ENCODE assay signal across 27 mouse cellular contexts in genomic region chr14:33836341-33836740, GRCm38 (mm10).
DNase-seq lines count a peak whose midpoint lies in the region; ATAC-seq and TF ChIP-seq lines count a peak whose summit lies in the region.
"Had no signal": no experiment of that assay in that cellular context is flagged by ENCODE, and none has a peak within 500 bp of the region (broad histone marks: within the 10 kb centered on the region; RNA-seq: fewer than 3 reads in every experiment).

No protein-coding gene starts in this region.

- no peak overlapping the region for H3K27ac ChIP-seq in limb, embryonic 15.5 days
- H3K27ac ChIP-seq in limb, embryonic 10.5 days = no peak overlapping the region
- H3K27ac ChIP-seq in lung, embryonic 16.5 days (ENCODE audit: low read length) = no peak overlapping the region
- H3K27ac ChIP-seq: embryonic facial prominence, embryonic 15.5 days; heart, embryonic 15.5 days; hindbrain, embryonic 10.5 days; hindbrain, embryonic 13.5 days had no signal

- peak; percentile 53; the same call in 1 of the 2 replicates for ATAC-seq in limb, embryonic 15.5 days (ENCODE audit: insufficient number of reproducible peaks, low FRiP score, low TSS enrichment, low read depth)
- ATAC-seq in lung, embryonic 16.5 days (ENCODE audit: low read depth) = peak; percentile 54
- ATAC-seq in G1E (ENCODE audit: extremely low read depth, insufficient number of reproducible peaks, low FRiP score, poor library complexity, severe bottlenecking) = no peak
- ATAC-seq: forebrain, embryonic 14.5 days; forebrain, postnatal 0 days; hindbrain, embryonic 16.5 days had no signal

- WGBS in limb, embryonic 15.5 days = 73% methylated on average over 11 of the region's 11 CpGs
- 92% methylated on average over 11 of the region's 11 CpGs for WGBS in limb, embryonic 10.5 days
- 40% methylated on average over 11 of the region's 11 CpGs for WGBS in lung, embryonic 16.5 days
- 61% methylated on average over 11 of the region's 11 CpGs for WGBS in lung, adult 2 months

- no peak overlapping the region for H3K9ac ChIP-seq in limb, embryonic 15.5 days
- no peak overlapping the region for H3K9ac ChIP-seq in lung, embryonic 16.5 days (ENCODE audit: low read length)
- H3K9ac ChIP-seq: embryonic facial prominence, embryonic 15.5 days; forebrain, postnatal 0 days; heart, embryonic 12.5 days; heart, embryonic 15.5 days; hindbrain, embryonic 13.5 days had no signal

- no peak for TF ChIP-seq CTCF in lung, adult 2 months (IDR thresholded peaks at IDR 0.05; ENCODE audit: insufficient read depth, low read length)
- no peak for TF ChIP-seq CTCF in G1E (IDR thresholded peaks at IDR 0.05; ENCODE audit: low read depth, low read length)

- TF ChIP-seq POLR2A in lung, adult 2 months (IDR thresholded peaks at IDR 0.05; ENCODE audit: borderline replicate concordance, extremely low read depth, low read depth, low read length) = no peak

- H3K9me3 ChIP-seq in limb, embryonic 15.5 days = no peaks in the 10 kb centered on the region
- no peaks in the 10 kb centered on the region for H3K9me3 ChIP-seq in limb, embryonic 10.5 days (replicated peaks)
- no peaks in the 10 kb centered on the region for H3K9me3 ChIP-seq in lung, embryonic 16.5 days (ENCODE audit: control insufficient read depth, low read length)
- H3K9me3 ChIP-seq in G1E (replicated peaks) = peaks cover 53% of the 10 kb centered on the region
- H3K9me3 ChIP-seq: embryonic facial prominence, embryonic 15.5 days; heart, embryonic 12.5 days; heart, embryonic 15.5 days; hindbrain, embryonic 10.5 days; hindbrain, embryonic 13.5 days had no signal

- H3K4me2 ChIP-seq in limb, embryonic 15.5 days = no peak overlapping the region
- no peak overlapping the region for H3K4me2 ChIP-seq in lung, embryonic 16.5 days (ENCODE audit: low read depth, low read length)
- H3K4me2 ChIP-seq: embryonic facial prominence, embryonic 15.5 days; heart, embryonic 12.5 days; heart, embryonic 15.5 days; hindbrain, embryonic 13.5 days had no signal

- H3K36me3 ChIP-seq in limb, embryonic 15.5 days = no peaks in the 10 kb centered on the region
- no peaks in the 10 kb centered on the region for H3K36me3 ChIP-seq in limb, embryonic 10.5 days
- H3K36me3 ChIP-seq in lung, embryonic 16.5 days (ENCODE audit: control insufficient read depth, insufficient read depth, low read length) = no peaks in the 10 kb centered on the region
- no peaks in the 10 kb centered on the region for H3K36me3 ChIP-seq in G1E (replicated peaks)
- H3K36me3 ChIP-seq: embryonic facial prominence, embryonic 15.5 days; heart, embryonic 12.5 days; heart, embryonic 15.5 days; hindbrain, embryonic 10.5 days; hindbrain, embryonic 13.5 days had no signal

- H3K4me3 ChIP-seq in limb, embryonic 15.5 days = no peak overlapping the region
- H3K4me3 ChIP-seq in limb, embryonic 10.5 days = no peak overlapping the region
- H3K4me3 ChIP-seq in lung, embryonic 16.5 days (ENCODE audit: low read length) = no peak overlapping the region
- H3K4me3 ChIP-seq in lung, adult 2 months (replicated peaks; ENCODE audit: extremely low read depth, low read depth, low read length) = no peak overlapping the region
- H3K4me3 ChIP-seq in G1E (ENCODE audit: low read depth, low read length) = peak overlapping the region; percentile 14; the same call in 1 of the 2 replicates
- H3K4me3 ChIP-seq: embryonic facial prominence, embryonic 15.5 days; heart, embryonic 12.5 days; heart, embryonic 15.5 days; hindbrain, embryonic 10.5 days; hindbrain, embryonic 13.5 days had no signal

- H3K4me1 ChIP-seq in limb, embryonic 15.5 days = peaks cover 14% of the 10 kb centered on the region
- no peaks in the 10 kb centered on the region for H3K4me1 ChIP-seq in limb, embryonic 10.5 days
- peaks cover 7% of the 10 kb centered on the region for H3K4me1 ChIP-seq in lung, embryonic 16.5 days (replicated peaks; ENCODE audit: control insufficient read depth, insufficient read depth, low read length)
- no peaks in the 10 kb centered on the region for H3K4me1 ChIP-seq in lung, adult 2 months (ENCODE audit: control insufficient read depth, insufficient read depth, low read length)
- H3K4me1 ChIP-seq in G1E (ENCODE audit: insufficient read depth, low read depth, low read length) = no peaks in the 10 kb centered on the region
- H3K4me1 ChIP-seq: hindbrain, embryonic 10.5 days had no signal

- peak; percentile 58 to 64 for DNase-seq in cerebellum, postnatal 14 days
- DNase-seq in cerebellum, adult 8-10 months = no peak
- no peak for DNase-seq in limb, embryonic 10.5 days (ENCODE audit: low spot score)
- no peak for DNase-seq in lung, adult 2 months
- no peak for DNase-seq in G1E (ENCODE audit: low spot score)
- DNase-seq: adrenal gland, adult 2 months; adrenal gland, postnatal 14 days; B cell, adult 2 months; cerebellum, adult 11 months; cerebellum, adult 2 months; cerebellum, postnatal 25 days; embryo, embryonic 11 days; forebrain, postnatal 0 days; gastrocnemius, postnatal 25 days; heart, adult 18-20 months; heart, postnatal 10 days; heart, postnatal 36 days had no signal

- H3K27me3 ChIP-seq in limb, embryonic 15.5 days = no peaks in the 10 kb centered on the region
- H3K27me3 ChIP-seq in limb, embryonic 10.5 days (ENCODE audit: low read depth, poor library complexity, severe bottlenecking) = no peaks in the 10 kb centered on the region
- no peaks in the 10 kb centered on the region for H3K27me3 ChIP-seq in lung, embryonic 16.5 days (ENCODE audit: control insufficient read depth, insufficient read depth, low read depth, low read length)
- no peaks in the 10 kb centered on the region for H3K27me3 ChIP-seq in G1E (ENCODE audit: insufficient read depth, low read length)
- H3K27me3 ChIP-seq: CH12.LX; embryonic facial prominence, embryonic 15.5 days; heart, embryonic 15.5 days; hindbrain, embryonic 13.5 days had no signal

Comparison
In these comparisons a context has a peak if more than half of its experiments do, and no peak if none do; other contexts are left out.
1. DNase-seq: peak in cerebellum, postnatal 14 days (2 of 2); none in cerebellum, adult 8-10 months (single experiment), limb, embryonic 10.5 days (single experiment), lung, adult 2 months (single experiment) and G1E (single experiment).